Mouse (Mus musculus): ENCODE results near the gene Sncb.
A peak's percentile ranks its signal among the peaks of the same experiment; 100 is the strongest.

GRCm38 (mm10) chr13:54723143-54723542 is 43.3 kb downstream of the Sncb start:
- peak; percentile 44; the same call in 1 of the 2 replicates for TF ChIP-seq CTCF (IDR thresholded peaks at IDR 0.05; ENCODE audit: extremely low read depth, insufficient read length, insufficient replicate concordance, low read depth, low read length)
- no peak for TF ChIP-seq POLR2A (IDR thresholded peaks at IDR 0.05; ENCODE audit: low read depth, low read length)

Data from small intestine, adult 2 months (tissue).